Mouse (Mus musculus) kidney, embryonic 14.5 days (tissue): Measurements from ENCODE around the gene Vmn1r66. TPM values are rescaled to one million over a fixed set of nuclear protein-coding genes. Genes with fewer than 3 reads are reported as not detected.
"Not testable (repeated sequence)": the region's sequence is repeated elsewhere in the genome, so short reads cannot be mapped to it uniquely, and the experiment has no call there.

Experiments
- ATAC-seq: fragments of 200-750 bp; cut with Nextera tagmentation; 2 replicates; pipeline ENCODE4 v1.8.0; 2017; ENCODE audit warnings: moderate number of reproducible peaks, mild to moderate bottlenecking, moderate TSS enrichment, moderate library complexity; ENCODE audit not compliant: low FRiP score, low TSS enrichment
- H3K27ac ChIP-seq: fragments of 300-500 bp; sonication (generic); 2 replicates; pipeline ENCODE4 v1.5.1; 2014; ENCODE audit warnings: low read depth, mild to moderate bottlenecking, low read length, moderate library complexity, mixed read lengths
- H3K27me3 ChIP-seq: fragments of 300-500 bp; sonication (generic); 2 replicates; pipeline ENCODE4 v1.6.1; 2014; ENCODE audit warnings: mild to moderate bottlenecking, low read length; ENCODE audit not compliant: control insufficient read depth, insufficient read depth
- H3K36me3 ChIP-seq: fragments of 300-500 bp; sonication (generic); 2 replicates; pipeline ENCODE4 v1.6.1; 2014; ENCODE audit warnings: low read length, mixed read lengths; ENCODE audit not compliant: control insufficient read depth, insufficient read depth
- H3K4me1 ChIP-seq: fragments of 300-500 bp; sonication (generic); 2 replicates; pipeline ENCODE4 v1.6.1; 2014; ENCODE audit warnings: low read length, mixed read lengths; ENCODE audit not compliant: control insufficient read depth, insufficient read depth
- H3K4me2 ChIP-seq: fragments of 300-500 bp; sonication (generic); replicated peaks from 2 replicates; pipeline ENCODE4 v1.6.1; 2014; ENCODE audit warnings: low read depth, mild to moderate bottlenecking, low read length
- H3K4me3 ChIP-seq: fragments of 300-500 bp; sonication (generic); 2 replicates; pipeline ENCODE4 v1.5.1; 2014; ENCODE audit warnings: mild to moderate bottlenecking, low read length
- H3K9ac ChIP-seq: fragments of 300-500 bp; sonication (generic); 2 replicates; pipeline ENCODE4 v1.6.1; 2014; ENCODE audit warnings: low read depth, mild to moderate bottlenecking, low read length, moderate library complexity
- H3K9me3 ChIP-seq: fragments of 300-500 bp; sonication (generic); 2 replicates; pipeline ENCODE4 v1.6.1; 2016; ENCODE audit warnings: low read length; ENCODE audit not compliant: control insufficient read depth
- WGBS: fragments of 180-500 bp; shearing (Covaris S2); extraction: QIAGEN DNeasy Blood & Tissue Kit; methylation state at CpG from one replicate; pipeline ENCODE4 v1.1.7; 2014; 5-methylcytosine and 5-hydroxymethylcytosine counted together
- polyA plus RNA-seq: library from polyadenylated mRNA; unstranded; fragments of >200 nt; fragmentation: Nextera tagmentation; extraction: Ambion mirVana; gene quantifications from 2 replicates; pipeline ENCODE4 v1.2.1, GENCODE M21; 2014

The Vmn1r66 gene
- polyA plus RNA-seq: not detected in 2 replicates

DNA sequence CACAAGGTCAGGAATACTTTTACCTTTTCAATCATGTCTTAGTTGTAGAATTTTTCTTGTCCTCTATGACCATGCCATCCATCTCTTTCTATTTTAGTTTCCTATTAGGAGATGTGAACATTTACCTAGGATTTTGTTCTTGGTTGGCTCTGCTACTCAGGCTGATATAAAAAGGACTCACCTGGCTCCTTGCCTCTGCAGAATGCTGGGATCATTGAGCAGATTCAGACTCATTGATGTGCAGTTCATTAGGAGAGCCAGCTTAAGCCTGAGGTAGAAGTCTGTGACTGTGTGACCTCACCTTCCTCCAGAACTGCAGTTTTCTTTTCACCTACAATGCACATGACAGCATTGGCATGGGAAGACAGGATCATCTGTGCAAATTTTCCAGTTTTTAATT lies at the start of gene Vmn1r66:
Gene Vmn1r66, minus strand, starts transcription at position 101 of the 400 bp plus-strand sequence.
- peaks cover 9% of the 10 kb centered on the region; the same call in 1 of the 2 replicates for H3K9me3 ChIP-seq
- H3K27me3 ChIP-seq: no peaks in the 10 kb centered on the region
- no peak within 1 kb of the TSS for H3K27ac ChIP-seq
- no peak for ATAC-seq
- H3K4me1 ChIP-seq: no peaks in the 10 kb centered on the region
- no peak within 1 kb of the TSS for H3K9ac ChIP-seq
- H3K4me3 ChIP-seq: no peak within 1 kb of the TSS
- no peak within 1 kb of the TSS for H3K4me2 ChIP-seq
- no peaks in the 10 kb centered on the region for H3K36me3 ChIP-seq

DNA sequence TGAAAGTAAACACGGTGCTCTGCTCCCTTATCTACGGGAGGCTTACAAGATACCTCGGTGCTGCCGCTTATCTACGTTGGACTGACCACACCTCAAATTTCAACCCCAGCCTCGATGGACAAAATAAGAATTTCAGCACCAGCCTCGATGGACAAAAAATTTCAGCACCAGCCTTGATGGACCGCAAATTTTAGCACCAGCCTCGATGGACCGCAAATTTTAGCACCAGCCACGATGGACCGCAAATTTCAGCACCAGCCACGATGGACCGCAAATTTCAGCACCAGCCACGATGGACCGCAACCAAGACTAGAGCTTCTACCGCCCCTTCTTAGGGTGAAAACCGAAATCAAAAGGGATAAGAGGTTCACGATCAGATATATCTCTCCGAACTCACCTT lies 47.7 kb upstream of the Vmn1r66 start:
- not testable (repeated sequence) for ATAC-seq
- WGBS: 72% methylated on average over 14 of the region's 20 CpGs

DNA sequence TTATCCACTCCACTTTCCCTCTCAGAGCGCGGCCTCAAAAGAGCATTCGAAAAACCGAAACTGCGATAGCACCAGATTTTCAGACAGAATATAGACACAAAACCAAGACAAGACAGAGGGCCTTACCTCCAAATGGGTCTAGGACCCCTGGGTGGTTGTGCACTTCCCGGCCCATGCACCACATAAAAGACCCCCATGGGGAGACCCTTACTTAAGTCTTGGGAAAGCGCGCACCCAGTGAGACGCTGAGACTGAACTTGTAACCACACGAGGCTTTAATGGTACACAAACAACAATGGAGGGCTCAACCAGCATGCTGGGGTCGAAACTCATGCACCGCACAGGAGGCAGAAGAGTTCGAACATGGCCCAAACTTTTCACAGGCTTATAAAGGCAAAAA lies 25.7 kb downstream of the Vmn1r66 start:
- no peaks in the 10 kb centered on the region for H3K4me1 ChIP-seq
- no peak overlapping the region for H3K4me3 ChIP-seq
- H3K36me3 ChIP-seq: no peaks in the 10 kb centered on the region
- H3K9ac ChIP-seq: no peak overlapping the region
- no peak overlapping the region for H3K4me2 ChIP-seq
- ATAC-seq: no peak
- peaks cover 15% of the 10 kb centered on the region for H3K9me3 ChIP-seq
- no peaks in the 10 kb centered on the region for H3K27me3 ChIP-seq
- no peak overlapping the region for H3K27ac ChIP-seq
- 93% methylated on average over 13 of the region's 13 CpGs for WGBS

More for the DNA sequence above, 47.7 kb upstream of the Vmn1r66 start:
- not testable (repeated sequence) for H3K9ac ChIP-seq, H3K4me1 ChIP-seq, H3K4me2 ChIP-seq, H3K27ac ChIP-seq, H3K27me3 ChIP-seq, H3K36me3 ChIP-seq, H3K4me3 ChIP-seq
- peaks cover 11% of the 10 kb centered on the region; the same call in 1 of the 2 replicates for H3K9me3 ChIP-seq

DNA sequence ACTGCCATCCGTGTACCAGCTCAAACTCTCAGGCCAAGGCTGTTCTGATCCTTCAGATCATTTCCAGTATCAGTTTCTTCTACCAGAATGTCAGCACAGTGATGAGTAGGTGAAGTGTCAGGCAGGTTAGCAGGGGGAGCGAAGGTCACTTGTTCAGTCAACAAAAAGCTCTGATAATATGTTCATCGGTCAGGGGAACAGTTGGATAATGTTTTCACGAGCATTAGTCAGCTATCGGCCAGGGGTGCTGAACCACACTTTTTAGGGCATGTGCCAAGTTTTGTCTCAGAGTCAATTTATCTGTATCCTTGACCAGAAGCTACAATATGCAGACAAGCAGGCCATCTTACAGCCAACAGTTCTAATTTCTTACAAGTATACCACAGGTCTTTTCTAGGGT lies 28.7 kb downstream of the Vmn1r66 start:
- no peak for ATAC-seq
- Histone ChIP-seq H3K27me3 (no peaks in the 10 kb centered on the region), H3K9me3 (peaks cover 25% of the 10 kb centered on the region), H3K36me3 (no peaks in the 10 kb centered on the region), H3K4me3 (no peak overlapping the region), H3K4me2 (no peak overlapping the region), H3K4me1 (no peaks in the 10 kb centered on the region), H3K27ac (no peak overlapping the region), H3K9ac (no peak overlapping the region)
- WGBS: 79% methylated on average over 5 of the region's 5 CpGs

Other genes with a start within 250 kb of the Vmn1r66 start
- not detected in 2 replicates for gene Vmn2r50, start 224.7 kb downstream of the Vmn1r66 start, polyA plus RNA-seq
- not detected in 2 replicates for gene Vmn2r51, start 172.3 kb downstream of the Vmn1r66 start, polyA plus RNA-seq
- gene Vmn2r52, start 101.4 kb downstream of the Vmn1r66 start, polyA plus RNA-seq: not detected in 2 replicates
- not detected in 2 replicates for gene Vmn1r67, start 165.3 kb upstream of the Vmn1r66 start, polyA plus RNA-seq
- gene Zik1, start 217.4 kb upstream of the Vmn1r66 start, polyA plus RNA-seq: 14.8 and 15.8 TPM in 2 replicates